Mouse (Mus musculus): ENCODE measurements around the gene Gm49711.

GRCm38 (mm10) chr16:92148367-92148728, 90.2 kb downstream of the Gm49711 start:
- no peak for TF ChIP-seq CTCF (IDR thresholded peaks at IDR 0.05; ENCODE audit: control insufficient read depth, insufficient read depth, insufficient replicate concordance, low read depth, low read length)
- no peak for TF ChIP-seq POLR2A (IDR thresholded peaks at IDR 0.05; ENCODE audit: control insufficient read depth, low read depth, low read length)
